Mouse (Mus musculus): ENCODE results near the gene Noct.

DNA sequence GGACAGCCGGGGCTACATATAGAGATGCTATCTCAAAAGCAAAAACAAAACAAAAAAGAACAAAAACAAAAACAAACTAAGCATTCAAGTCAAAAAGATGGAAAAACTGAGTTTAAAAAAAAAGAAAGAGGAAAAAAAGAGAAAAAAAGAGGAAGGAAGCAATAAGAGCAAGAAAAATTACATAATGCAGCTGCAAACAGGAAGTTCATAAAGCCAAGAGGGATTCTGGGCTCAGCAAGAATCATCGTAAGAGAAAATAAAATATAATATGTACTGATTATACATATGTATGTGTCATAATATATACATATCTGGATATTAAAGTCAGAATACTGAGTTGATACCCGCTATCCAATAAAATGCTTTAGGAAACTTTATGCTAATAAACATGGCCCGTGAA lies 57.5 kb downstream of the Noct start:
- TF ChIP-seq ZKSCAN1 (IDR thresholded peaks at IDR 0.05; ENCODE audit: borderline replicate concordance, low read depth, low read length) = no peak
- no peak for TF ChIP-seq CTCF (conservative IDR thresholded peaks at IDR 0.05 in 1 of 2, IDR thresholded peaks at IDR 0.05 in 1 of 2; ENCODE audit: low read depth in 2 of 2, low read length in 2 of 2)

Measured in CH12.LX (cell line).